Mouse (Mus musculus): ENCODE results near the gene Sh3bp5.

DNA sequence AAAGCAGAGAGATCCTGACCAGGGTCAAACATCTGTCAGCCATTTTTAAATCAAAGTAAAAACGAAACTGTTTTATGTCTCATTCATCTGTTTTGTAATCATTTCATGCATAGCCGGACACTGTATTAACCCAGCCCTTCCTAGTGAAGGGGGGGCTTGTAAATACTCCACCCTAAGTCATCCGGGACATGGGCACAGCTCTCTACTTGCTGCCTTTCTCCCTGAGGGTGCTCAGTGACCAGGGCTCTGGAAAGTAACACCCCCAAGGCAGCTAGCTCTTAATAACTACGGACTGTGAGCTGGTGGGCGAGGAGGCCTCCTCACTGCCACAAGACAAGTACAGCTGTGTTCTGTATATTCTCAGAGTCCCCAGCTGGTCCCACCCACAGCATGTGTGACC, 13.1 kb upstream of the Sh3bp5 start:
- TF ChIP-seq CHD2 (IDR thresholded peaks at IDR 0.05; ENCODE audit: low read depth, low read length): no peak
- no peak for TF ChIP-seq HCFC1 (IDR thresholded peaks at IDR 0.05; ENCODE audit: borderline replicate concordance, insufficient read depth, low read length)
- TF ChIP-seq ZC3H11A (IDR thresholded peaks at IDR 0.05; ENCODE audit: borderline replicate concordance, low read depth, low read length): no peak
- no peak for TF ChIP-seq MAFK (IDR thresholded peaks at IDR 0.05; ENCODE audit: insufficient read depth, low read depth, low read length)
- TF ChIP-seq ZNF384 (IDR thresholded peaks at IDR 0.05; ENCODE audit: low read depth, low read length): no peak

Measured in ES-E14 (cell line).